Mouse (Mus musculus) lung, adult 2 months (tissue): ENCODE results near the gene Spaca3.

Source experiments
- CTCF ChIP-seq: fragments of 200-500 bp; IDR thresholded peaks from 2 replicates; pipeline ENCODE4 v1.5.1; 2011; ENCODE audit warnings: mild to moderate bottlenecking, low read length, control low read depth; ENCODE audit not compliant: insufficient read depth
- POLR2A ChIP-seq: fragments of 200-500 bp; IDR thresholded peaks from 2 replicates; pipeline ENCODE4 v1.6.1; 2011; ENCODE audit warnings: low read depth, mild to moderate bottlenecking, control low read depth, low read length, borderline replicate concordance; ENCODE audit errors: extremely low read depth

DNA sequence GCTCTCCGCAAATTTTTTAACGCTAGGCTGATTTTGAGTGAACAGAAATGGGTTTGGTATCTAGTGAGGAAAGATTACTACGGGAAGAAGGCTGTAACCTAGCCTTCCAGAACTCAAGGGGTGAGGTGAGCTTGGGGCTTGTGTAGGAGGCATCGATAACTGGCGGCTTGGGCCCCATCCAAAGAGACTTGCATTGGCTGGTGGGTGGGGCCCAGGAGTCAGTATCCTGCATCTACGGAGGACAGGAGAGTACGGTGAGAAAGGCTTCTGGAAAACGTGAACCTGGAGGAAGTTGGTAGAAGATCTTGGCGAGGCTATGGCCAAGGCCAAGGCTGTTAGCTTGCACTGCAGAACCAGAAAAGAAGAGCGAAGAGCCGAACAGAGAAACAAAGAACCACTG is 3.7 kb upstream of the Spaca3 start:
- TF ChIP-seq CTCF (no peak), POLR2A (no peak)
